Mouse (Mus musculus) thymus, adult 2 months (tissue): Measurements from ENCODE around the gene Lrp1.

Experiments
- CTCF ChIP-seq: fragments of 200-500 bp; IDR thresholded peaks from 2 replicates; pipeline ENCODE4 v1.5.1; 2012; ENCODE audit warnings: mild to moderate bottlenecking, control low read depth, low read length, moderate library complexity, borderline replicate concordance; ENCODE audit not compliant: control insufficient read depth, poor library complexity, insufficient read depth; ENCODE audit errors: extremely low read depth
- POLR2A ChIP-seq: fragments of 200-500 bp; IDR thresholded peaks from 2 replicates; pipeline ENCODE4 v1.6.1; 2012; ENCODE audit warnings: mild to moderate bottlenecking, low read length, control low read depth, moderate library complexity; ENCODE audit not compliant: control insufficient read depth, poor library complexity, insufficient read depth; ENCODE audit errors: extremely low read depth

DNA sequence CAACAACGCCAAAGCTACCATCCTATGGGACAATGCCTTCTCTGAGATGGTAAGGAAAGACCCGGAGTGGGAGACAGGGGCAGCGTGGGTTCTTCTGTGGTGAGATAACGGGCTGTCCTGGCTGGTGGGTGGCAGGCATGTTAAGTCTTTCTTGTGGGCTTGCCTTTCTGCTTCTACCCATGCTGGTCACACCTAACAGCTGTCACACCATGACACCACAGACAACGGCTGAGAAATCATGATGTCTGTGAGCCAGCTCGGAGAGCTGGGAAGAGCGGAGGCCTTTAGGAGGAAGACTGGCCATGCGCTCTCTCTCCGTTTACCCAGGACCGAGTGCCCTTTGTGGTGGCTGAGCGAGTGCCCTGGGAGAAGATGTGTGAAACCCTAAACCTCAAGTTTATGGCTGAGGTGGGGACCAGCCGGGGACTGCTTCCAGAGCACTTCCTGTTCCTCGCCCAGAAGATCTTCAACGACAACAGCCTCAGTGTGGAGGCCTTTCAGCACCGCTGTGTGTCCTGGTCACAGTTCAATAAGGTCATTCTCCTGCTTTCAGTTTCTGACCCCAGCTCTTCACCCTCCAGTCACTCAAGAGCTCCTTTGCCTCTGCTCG, 34.1 kb upstream of the Lrp1 start:
- TF ChIP-seq CTCF (no peak), POLR2A (no peak)
